Mouse (Mus musculus) embryonic fibroblast, embryonic 13.5 days (primary cell): ENCODE measurements around the gene Adrb1.
A peak's percentile ranks its signal among the peaks of the same experiment; 100 is the strongest.

Source experiments
- CTCF ChIP-seq: IDR thresholded peaks from 2 replicates; pipeline ENCODE4 v1.5.1; 2011; ENCODE audit warnings: mild to moderate bottlenecking, control low read depth, low read length, moderate library complexity, borderline replicate concordance; ENCODE audit not compliant: insufficient read depth
- POLR2A ChIP-seq: IDR thresholded peaks from 2 replicates; pipeline ENCODE4 v1.6.1; 2011; ENCODE audit warnings: low read depth, mild to moderate bottlenecking, control low read depth, low read length, moderate library complexity

DNA sequence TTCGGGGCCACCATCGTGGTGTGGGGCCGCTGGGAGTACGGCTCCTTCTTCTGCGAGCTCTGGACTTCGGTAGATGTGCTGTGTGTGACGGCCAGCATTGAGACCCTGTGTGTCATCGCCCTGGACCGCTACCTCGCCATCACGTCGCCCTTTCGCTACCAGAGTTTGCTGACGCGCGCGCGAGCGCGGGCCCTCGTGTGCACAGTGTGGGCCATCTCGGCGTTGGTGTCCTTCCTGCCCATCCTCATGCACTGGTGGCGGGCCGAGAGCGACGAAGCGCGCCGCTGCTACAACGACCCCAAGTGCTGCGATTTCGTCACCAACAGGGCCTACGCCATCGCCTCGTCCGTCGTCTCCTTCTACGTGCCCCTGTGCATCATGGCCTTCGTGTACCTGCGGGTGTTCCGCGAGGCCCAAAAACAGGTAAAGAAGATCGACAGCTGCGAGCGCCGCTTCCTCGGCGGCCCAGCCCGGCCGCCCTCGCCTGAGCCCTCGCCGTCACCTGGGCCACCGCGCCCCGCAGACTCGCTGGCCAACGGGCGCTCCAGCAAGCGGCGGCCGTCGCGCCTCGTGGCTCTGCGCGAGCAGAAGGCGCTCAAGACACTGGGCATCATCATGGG lies 822 bp downstream of the Adrb1 start:
- TF ChIP-seq CTCF (0 out of 2 replicates have a peak, but pooled peaks have one; percentile 13), POLR2A (no peak)
